Mouse (Mus musculus) intestine, postnatal 0 days (tissue): ENCODE results near the gene Babam2. TPM values are rescaled to one million over a fixed set of nuclear protein-coding genes. Genes with fewer than 3 reads are reported as not detected.

Experiments
- ATAC-seq: fragments of 200-750 bp; cut with Nextera tagmentation; 2 replicates; pipeline ENCODE4 v1.8.0; 2017; ENCODE audit warnings: mild to moderate bottlenecking, moderate TSS enrichment, moderate library complexity
- H3K27ac ChIP-seq: fragments of 300-500 bp; sonication (generic); 2 replicates; pipeline ENCODE4 v1.5.1; 2014; ENCODE audit warnings: mild to moderate bottlenecking, low read depth, low read length, moderate library complexity
- H3K27me3 ChIP-seq: fragments of 300-500 bp; sonication (generic); replicated peaks from 2 replicates; pipeline ENCODE4 v1.6.1; 2014; ENCODE audit warnings: low read length, mixed read lengths; ENCODE audit not compliant: control insufficient read depth, insufficient read depth
- H3K36me3 ChIP-seq: fragments of 300-500 bp; sonication (generic); 2 replicates; pipeline ENCODE4 v1.6.1; 2014; ENCODE audit warnings: mild to moderate bottlenecking, moderate library complexity; ENCODE audit not compliant: control insufficient read depth, insufficient read depth
- H3K4me1 ChIP-seq: fragments of 300-500 bp; sonication (generic); replicated peaks from 2 replicates; pipeline ENCODE4 v1.6.1; 2014; ENCODE audit warnings: antibody characterized with exemption, low read length, mixed read lengths; ENCODE audit not compliant: control insufficient read depth, insufficient read depth
- H3K4me2 ChIP-seq: fragments of 300-500 bp; sonication (generic); replicated peaks from 2 replicates; pipeline ENCODE4 v1.6.1; 2014; ENCODE audit warnings: low read depth, mild to moderate bottlenecking, moderate library complexity
- H3K4me3 ChIP-seq: fragments of 300-500 bp; sonication (generic); 2 replicates; pipeline ENCODE4 v1.5.1; 2014; ENCODE audit warnings: low read depth, low read length
- H3K9ac ChIP-seq: fragments of 300-500 bp; sonication (generic); 2 replicates; pipeline ENCODE4 v1.6.1; 2014; ENCODE audit warnings: mild to moderate bottlenecking, low read depth, low read length
- H3K9me3 ChIP-seq: fragments of 300-500 bp; sonication (generic); 2 replicates; pipeline ENCODE4 v1.6.1; 2016; ENCODE audit warnings: mixed run types; ENCODE audit not compliant: control insufficient read depth
- CTCF ChIP-seq: sonication (generic); IDR thresholded peaks from 2 replicates; pipeline ENCODE4 v1.5.1; 2016; ENCODE audit warnings: low read depth, mild to moderate bottlenecking, control low read depth, antibody characterized with exemption, moderate library complexity
- WGBS: fragments of 180-500 bp; shearing (Covaris S2); extraction: QIAGEN DNeasy Blood & Tissue Kit; methylation state at CpG from one replicate; pipeline ENCODE4 v1.1.7; 2014; 5-methylcytosine and 5-hydroxymethylcytosine counted together
- polyA plus RNA-seq: library from polyadenylated mRNA; unstranded; fragments of >200 nt; fragmentation: Nextera tagmentation; extraction: Ambion mirVana; gene quantifications from 2 replicates; pipeline ENCODE4 v1.2.1, GENCODE M21; 2015

The Babam2 gene
- polyA plus RNA-seq, 1 experiment from 2014 or later: 53.8 TPM

DNA sequence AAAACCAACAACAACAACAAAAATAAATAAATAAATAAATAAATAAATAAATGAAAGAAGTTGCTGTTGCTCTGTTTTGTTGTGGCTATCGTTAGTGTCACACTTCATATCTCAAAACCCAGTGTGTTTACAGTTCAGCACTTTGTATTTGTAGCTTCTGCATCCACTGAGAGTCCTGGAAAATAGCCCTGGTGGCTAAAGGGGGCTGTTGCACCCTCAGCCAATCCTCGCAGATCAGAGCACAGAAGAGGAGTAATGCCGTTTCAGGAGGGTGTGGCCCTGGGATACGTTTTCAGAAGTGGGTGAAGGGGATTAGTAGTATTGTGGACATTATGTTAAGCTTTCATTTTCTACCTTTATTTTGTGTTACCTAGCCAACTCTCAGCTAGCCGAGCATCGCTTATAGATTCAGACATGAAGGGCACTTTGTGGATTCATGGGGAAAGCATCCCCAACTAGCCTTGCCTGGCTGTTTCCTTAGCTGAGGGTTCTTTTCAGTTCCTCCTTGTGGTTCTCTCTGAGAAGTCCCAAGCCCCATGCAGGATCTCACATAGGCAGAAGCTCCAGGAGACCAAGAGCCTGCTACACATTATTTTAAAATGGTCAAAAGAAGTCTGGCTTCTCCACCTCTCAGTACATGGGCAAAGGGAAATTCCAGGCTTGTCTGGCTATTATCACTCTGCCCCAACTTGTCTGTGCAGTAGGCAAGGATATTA lies 207.6 kb downstream of the Babam2 start:
- no peak for ATAC-seq
- Histone ChIP-seq H3K9ac (no peak overlapping the region), H3K9me3 (no peaks in the 10 kb centered on the region), H3K4me3 (no peak overlapping the region), H3K27ac (no peak overlapping the region), H3K4me1 (no peaks in the 10 kb centered on the region), H3K36me3 (no peaks in the 10 kb centered on the region), H3K27me3 (no peaks in the 10 kb centered on the region), H3K4me2 (no peak overlapping the region)
- WGBS: 72% methylated on average over 6 of the region's 6 CpGs
- TF ChIP-seq CTCF: peak; percentile 45

- H3K4me1 ChIP-seq: no peaks in the 10 kb centered on the region
- H3K27ac ChIP-seq: no peak overlapping the region
- 61% methylated on average over 7 of the region's 7 CpGs for WGBS
- no peak for ATAC-seq
- no peak for TF ChIP-seq CTCF
- no peak overlapping the region for H3K9ac ChIP-seq
- H3K4me2 ChIP-seq: no peak overlapping the region
- H3K9me3 ChIP-seq: no peaks in the 10 kb centered on the region
- H3K36me3 ChIP-seq: no peaks in the 10 kb centered on the region
- no peak overlapping the region for H3K4me3 ChIP-seq
- H3K27me3 ChIP-seq: no peaks in the 10 kb centered on the region
Observed at GRCm38 (mm10) chr5:31905808-31906207, 208.3 kb downstream of the Babam2 start.

- no peak for TF ChIP-seq CTCF
- Histone ChIP-seq H3K27me3 (no peaks in the 10 kb centered on the region), H3K27ac (no peak overlapping the region), H3K4me3 (no peak overlapping the region), H3K36me3 (no peaks in the 10 kb centered on the region), H3K4me2 (no peak overlapping the region), H3K4me1 (no peaks in the 10 kb centered on the region), H3K9ac (no peak overlapping the region), H3K9me3 (no peaks in the 10 kb centered on the region)
- WGBS: 84% methylated on average over 7 of the region's 7 CpGs
- ATAC-seq: no peak
Observed at GRCm38 (mm10) chr5:31906286-31906951, 208.9 kb downstream of the Babam2 start.

DNA sequence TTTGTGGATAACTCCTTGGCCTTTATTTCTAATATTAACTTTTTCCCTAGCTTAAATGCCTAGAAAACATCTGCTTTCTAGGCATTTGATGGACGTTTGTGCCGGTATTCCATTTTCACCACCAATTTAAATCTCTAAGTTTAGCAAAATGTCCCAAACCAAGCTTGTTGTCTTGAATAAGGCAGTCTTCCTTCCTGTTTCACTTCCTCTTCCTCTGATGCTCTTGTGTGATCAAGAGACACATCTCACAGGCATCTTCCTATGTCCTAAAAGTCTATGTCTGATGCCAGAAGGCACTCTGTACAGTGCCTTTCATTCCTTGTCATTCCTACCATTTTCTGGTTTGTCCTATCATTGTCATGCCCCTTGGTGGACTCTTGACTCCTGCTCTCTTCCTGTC lies 210.5 kb downstream of the Babam2 start:
- Histone ChIP-seq H3K9me3 (no peaks in the 10 kb centered on the region), H3K4me1 (no peaks in the 10 kb centered on the region), H3K4me2 (no peak overlapping the region), H3K27ac (no peak overlapping the region), H3K9ac (no peak overlapping the region), H3K36me3 (no peaks in the 10 kb centered on the region), H3K4me3 (no peak overlapping the region), H3K27me3 (no peaks in the 10 kb centered on the region)
- no peak for TF ChIP-seq CTCF
- ATAC-seq: no peak
- WGBS: 87% methylated on average over 2 of the region's 2 CpGs

DNA sequence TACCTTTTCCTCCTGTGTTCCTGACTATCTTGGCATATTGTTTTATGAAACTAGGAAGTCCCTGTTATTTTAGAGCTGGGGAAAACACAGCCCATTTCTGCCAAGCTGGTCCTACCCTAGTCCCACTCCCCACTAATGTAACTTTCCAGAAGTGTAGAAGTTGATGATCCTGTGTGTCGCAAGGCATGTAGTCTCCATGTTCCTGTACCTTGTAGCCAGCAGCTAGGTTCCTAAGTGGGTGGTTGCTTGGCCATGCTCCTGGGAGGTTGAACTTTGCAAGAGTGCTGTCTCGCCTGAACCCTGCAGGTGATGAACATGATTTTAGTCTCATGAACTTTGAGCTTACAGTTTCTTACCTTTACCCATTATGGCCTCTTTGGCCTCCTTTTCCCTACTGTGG lies 211.3 kb downstream of the Babam2 start:
- H3K9ac ChIP-seq: no peak overlapping the region
- no peak for TF ChIP-seq CTCF
- H3K36me3 ChIP-seq: no peaks in the 10 kb centered on the region
- no peaks in the 10 kb centered on the region for H3K4me1 ChIP-seq
- no peaks in the 10 kb centered on the region for H3K9me3 ChIP-seq
- H3K27me3 ChIP-seq: no peaks in the 10 kb centered on the region
- no peak overlapping the region for H3K4me3 ChIP-seq
- ATAC-seq: no peak
- 84% methylated on average over 2 of the region's 2 CpGs for WGBS
- H3K4me2 ChIP-seq: no peak overlapping the region
- no peak overlapping the region for H3K27ac ChIP-seq

DNA sequence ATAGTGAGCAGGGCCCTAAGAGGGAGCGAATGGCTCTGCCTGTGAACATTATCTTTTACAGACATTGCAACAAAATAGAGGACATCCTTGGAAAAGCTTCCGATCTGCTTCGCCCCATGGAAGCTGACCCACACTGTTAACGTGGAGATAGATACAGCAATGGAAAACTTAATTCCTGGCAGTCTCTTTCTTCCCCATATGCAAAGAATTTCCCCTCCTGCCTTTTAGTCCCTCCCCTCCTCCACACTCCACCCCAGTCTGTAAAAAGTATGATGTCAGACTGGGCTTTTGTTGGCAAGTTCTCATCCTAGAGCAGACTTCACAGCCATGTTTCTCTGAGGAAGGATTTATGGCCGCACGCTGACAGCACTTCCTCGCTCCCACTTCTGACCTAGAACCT lies 218.8 kb downstream of the Babam2 start:
- Histone ChIP-seq H3K4me3 (no peak overlapping the region), H3K4me1 (no peaks in the 10 kb centered on the region), H3K27ac (no peak overlapping the region), H3K9ac (no peak overlapping the region), H3K36me3 (no peaks in the 10 kb centered on the region; the same call in 1 of the 2 replicates), H3K4me2 (no peak overlapping the region), H3K9me3 (no peaks in the 10 kb centered on the region), H3K27me3 (no peaks in the 10 kb centered on the region)
- WGBS: 71% methylated on average over 7 of the region's 7 CpGs
- ATAC-seq: no peak
- TF ChIP-seq CTCF: no peak
